Mouse (Mus musculus): ENCODE measurements around the gene Gm13275.
"Not testable (repeated sequence)": the region's sequence is repeated elsewhere in the genome, so short reads cannot be mapped to it uniquely, and the experiment has no call there.

DNA sequence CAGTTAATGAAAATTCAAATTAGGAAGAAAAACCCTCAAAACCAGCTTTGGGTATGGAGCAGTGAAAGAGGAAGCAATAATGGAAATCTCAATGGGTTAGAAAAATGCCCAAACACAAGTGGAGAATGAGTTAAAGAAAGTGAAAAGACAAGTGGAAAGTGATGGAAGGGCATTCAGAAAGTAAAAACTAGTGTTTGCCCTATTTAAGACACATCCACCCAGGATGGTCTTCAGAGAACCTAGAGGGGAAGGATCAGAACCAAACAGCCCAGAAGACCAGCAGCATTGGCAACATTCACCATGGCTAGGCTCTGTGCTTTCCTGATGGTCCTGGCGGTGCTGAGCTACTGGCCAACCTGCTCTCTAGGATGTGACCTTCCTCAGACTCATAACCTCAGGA is 40.9 kb downstream of the Gm13275 start, which contains the start of gene Ifna5:
- not testable (repeated sequence) for TF ChIP-seq CTCF, POLR2A (IDR thresholded peaks at IDR 0.05; ENCODE audit: extremely low read depth, insufficient read depth, low read length)
